Mouse (Mus musculus) thymus, postnatal 0 days (tissue): ENCODE measurements around the gene Scn3b. TPM values are rescaled to one million over a fixed set of nuclear protein-coding genes. Genes with fewer than 3 reads are reported as not detected.

ENCODE experiments used
- DNase-seq: peaks from one replicate; pipeline ENCODE4 v3.0.0-alpha.2; 2015; ENCODE audit warnings: low spot score
- polyA plus RNA-seq: library from polyadenylated mRNA; unstranded; fragments of >200 nt; fragmentation: Nextera tagmentation; extraction: Ambion mirVana; gene quantifications from 2 replicates; pipeline ENCODE4 v1.2.1, GENCODE M21; 2015

Scn3b gene
- polyA plus RNA-seq, 1 experiment from 2014 or later, result 0.83 TPM

DNA sequence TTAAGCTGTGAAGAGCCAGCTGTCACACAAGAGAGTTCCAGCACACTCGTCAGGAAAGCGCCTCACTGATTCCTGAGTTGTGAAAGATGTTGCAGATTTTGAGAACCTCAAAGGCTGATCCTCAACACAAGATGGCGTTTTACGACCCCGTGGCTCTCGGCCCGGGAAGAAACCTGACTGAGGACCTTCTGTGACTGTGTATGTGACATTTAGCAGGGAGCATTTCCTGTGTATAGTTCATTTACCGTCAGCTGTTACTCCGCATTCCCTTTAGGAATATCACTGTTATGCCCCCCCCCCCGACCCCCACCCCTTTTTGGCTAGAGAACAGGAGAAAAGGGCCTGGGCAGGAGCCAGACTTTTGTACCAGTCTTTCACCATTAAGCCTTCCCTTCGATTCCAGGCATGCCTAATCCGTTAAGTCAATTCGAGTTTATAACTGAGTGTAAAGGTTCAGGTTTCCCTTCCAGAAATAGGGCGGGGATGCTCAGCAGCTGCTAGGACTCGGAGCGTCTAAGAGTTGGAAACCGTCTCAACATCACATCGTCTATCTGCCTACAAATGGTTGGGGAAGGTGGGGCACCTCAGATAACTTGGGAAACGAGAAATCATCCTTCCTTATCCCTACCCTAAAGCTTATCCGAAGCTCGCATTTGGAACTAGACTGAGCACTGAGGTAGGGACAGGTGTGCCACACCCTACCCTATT is 823 bp upstream of the Scn3b start:
- no peak for DNase-seq

DNA sequence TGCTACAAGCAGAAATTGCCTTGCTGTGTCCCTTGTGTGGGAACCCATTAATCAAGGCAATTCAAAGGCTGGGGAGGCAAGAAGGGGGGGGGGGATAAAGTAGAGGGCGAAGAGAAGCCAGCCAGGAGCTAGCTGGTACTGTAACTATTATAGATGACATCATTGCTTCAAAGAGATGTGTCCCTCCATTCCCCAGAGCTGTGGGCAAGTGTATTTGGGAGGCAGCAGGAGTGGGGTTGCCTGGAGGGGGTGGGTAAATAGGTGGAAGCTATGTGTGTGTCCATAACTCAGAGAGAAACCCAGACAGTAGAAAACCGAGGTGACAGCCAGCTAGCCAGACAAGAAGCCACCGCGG is 292 bp upstream of the Scn3b start:
- no peak for DNase-seq

DNA sequence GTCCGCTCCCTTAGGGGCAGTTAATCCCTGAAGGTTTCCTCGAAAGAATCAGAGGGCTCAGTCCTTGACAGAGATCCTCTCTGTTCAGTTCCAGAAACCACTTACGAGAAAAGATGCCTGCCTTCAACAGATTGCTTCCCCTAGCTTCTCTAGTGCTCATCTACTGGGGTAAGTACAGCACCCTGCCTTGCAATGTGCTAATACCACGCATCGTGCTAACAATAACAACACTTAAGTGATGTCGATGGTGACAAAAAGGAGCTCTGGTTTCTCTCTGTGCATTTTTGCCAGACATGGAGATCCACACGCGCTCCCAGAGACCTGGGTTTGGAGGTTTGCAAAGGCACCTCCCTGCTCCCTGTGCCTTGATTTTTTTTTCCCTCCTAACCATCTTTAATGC is 863 bp downstream of the Scn3b start:
- no peak for DNase-seq

DNA sequence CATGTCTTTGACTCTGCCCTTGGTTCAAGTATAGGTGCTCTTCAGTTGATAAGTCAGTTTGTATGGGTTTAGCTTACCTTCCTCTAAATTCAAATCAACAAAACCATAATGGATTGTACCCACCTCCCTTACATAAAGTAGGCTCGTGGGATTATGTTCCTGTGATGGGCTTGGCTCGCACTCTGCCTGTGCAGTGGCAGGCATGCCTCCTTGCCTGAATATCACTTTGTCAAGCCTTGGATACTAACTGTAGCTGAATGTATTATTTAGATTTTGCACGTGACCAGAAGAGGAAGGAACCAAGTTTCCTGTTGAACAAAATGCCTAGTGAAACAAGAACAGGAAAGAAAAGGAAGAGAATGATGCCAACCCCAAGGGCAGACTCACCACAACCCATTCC is 2.1 kb downstream of the Scn3b start:
- DNase-seq, result no peak

DNA sequence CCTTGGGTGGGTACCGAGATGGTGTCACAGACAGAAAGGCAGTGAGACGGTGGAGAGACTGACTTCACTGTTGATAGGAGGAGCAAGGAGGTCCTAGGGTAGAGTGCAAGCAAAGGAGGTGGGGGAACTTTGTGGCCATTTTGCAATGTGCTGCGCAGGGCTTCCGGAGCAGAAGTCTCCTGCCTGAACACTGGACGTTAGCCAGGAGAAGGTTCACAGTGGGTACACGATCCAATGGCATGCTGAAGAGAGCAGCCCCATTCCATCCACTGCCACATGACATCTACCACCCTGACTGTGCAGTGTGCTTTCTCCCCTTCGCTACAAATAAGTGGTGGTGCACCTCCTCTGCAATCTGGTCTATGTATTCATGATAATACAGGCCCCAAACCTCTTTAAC is 3.8 kb downstream of the Scn3b start:
- no peak for DNase-seq

DNA sequence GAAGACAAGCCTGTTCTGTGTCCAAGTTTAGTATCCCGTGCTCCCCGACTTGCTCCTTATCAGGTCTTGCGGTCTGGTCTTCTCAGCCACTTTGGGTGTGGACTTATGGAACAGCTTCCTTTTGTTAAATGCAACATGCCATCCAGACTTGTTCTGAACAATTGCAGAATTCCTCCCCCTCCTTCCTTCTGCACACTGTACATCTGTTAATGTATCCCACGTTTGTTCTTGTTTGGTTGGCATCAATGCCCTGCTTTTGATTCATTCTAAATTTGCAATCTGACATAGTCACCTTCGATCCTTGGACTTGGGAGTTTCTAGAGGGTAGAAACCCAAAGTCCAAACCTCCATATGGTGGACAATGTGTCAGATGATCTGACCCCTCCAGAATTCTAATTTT is 6.9 kb downstream of the Scn3b start:
- DNase-seq, result no peak

DNA sequence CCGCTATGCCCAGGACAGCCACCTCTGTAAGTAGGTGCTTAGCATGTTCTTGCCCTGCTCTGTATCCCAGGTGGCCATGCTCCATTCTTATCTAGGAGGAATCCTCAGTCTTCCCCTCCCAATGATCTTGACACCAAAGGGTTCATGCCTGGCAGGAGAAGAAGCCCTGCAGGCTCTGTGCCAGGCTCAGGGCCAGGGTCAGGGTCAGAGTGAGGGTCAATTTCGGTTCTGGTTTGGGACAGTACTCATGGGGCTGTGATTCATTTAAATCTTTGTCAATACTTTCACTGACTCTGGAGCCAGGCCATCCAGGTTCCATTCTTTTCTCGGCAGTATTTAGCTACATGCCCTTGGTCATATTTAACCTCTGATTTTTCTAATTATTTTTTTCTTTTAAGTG is 8.7 kb downstream of the Scn3b start:
- no peak for DNase-seq

DNA sequence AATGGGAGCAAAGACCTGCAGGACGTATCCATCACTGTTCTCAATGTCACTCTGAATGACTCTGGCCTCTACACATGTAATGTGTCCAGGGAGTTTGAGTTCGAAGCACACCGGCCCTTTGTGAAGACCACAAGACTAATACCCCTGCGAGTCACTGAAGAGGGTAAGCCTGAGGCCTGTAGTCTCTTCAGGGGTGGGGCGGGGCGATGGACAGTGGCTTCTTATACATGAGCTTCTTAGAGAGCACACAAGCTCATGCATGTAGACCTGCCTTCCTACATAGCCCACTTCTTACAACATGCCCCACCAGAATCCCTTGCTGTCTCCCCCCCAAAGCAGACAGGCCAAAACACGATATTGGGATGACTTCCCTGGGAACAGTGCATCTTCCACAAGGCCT is 10.4 kb downstream of the Scn3b start:
- DNase-seq, result no peak

DNA sequence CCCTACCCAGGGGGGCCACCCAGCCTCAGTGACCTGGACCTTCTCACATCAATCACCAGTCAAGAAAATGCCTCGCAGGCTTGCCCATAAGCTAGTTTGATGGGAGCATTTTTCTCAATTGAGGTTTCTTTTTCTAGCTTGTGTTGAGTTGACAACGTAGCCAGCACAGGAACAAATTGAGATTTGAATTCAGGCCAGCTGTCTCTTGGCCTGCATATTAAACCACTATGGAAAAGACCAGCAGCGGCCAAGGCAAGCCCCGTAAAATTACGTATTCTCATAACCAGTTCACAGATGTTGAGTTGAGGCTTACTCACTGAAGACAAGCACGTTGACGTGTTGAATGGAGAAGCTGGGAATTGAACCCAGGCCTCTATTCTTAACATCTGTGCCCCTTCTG is 14.0 kb downstream of the Scn3b start:
- no peak for DNase-seq

DNA sequence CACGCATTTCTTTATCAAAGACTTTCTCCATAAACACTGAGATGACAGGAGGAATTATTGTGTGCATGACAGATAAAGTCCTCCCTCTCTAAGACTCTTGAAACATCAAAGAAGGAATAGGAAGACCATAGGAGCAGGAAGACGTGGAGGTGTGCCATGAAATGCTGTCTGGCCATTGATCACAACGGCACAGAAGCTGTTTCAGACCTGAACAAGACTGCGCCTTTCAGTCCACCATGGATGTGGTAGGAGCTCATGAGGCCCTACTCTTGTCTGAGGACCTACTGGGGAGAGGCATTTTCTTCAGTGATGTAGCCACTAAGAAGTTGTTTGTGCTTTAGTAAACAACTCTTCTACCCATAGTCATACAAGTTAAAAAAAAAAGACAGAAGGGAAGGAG is 23.5 kb downstream of the Scn3b start:
- no peak for DNase-seq

DNA sequence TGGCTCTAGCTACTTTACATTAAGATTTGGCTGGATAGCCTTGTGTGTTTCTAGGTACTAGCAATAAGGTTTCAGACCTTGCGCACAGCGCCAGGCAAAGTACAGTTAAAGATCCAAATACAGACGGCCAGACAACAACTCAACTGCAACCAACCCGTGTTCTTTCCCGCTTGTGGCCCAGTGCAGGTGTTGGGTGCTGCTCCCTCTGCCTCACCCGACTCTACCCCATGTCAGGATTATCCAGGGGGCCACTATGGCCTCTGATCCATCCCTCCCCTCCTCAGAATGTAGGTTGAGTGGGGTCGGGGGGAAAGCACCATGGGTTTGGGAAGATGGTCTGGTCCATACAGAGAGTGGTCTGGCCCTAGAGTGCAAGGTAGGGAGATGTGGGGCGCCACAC is 24.3 kb downstream of the Scn3b start:
- DNase-seq, result no peak

DNA sequence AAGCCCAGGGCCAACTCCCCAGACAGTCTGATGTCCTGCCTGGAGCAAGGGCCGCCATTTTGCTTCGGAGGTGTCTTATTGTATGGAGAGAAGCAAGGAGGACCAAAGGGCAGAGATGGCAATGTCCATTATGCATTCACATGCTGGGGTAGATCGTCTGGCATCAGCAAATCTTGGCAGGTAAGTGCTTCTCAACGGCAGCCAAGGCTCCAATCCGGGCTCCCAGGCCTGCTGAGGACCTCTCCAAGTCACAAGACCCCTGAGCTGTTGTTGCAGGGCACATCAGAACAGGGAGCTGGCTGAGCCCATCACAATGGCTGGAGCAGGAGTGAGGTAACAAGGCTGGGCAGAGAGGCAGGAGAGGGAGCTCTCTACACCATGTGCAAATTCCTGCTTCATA is 24.7 kb downstream of the Scn3b start:
- DNase-seq, result no peak

DNA sequence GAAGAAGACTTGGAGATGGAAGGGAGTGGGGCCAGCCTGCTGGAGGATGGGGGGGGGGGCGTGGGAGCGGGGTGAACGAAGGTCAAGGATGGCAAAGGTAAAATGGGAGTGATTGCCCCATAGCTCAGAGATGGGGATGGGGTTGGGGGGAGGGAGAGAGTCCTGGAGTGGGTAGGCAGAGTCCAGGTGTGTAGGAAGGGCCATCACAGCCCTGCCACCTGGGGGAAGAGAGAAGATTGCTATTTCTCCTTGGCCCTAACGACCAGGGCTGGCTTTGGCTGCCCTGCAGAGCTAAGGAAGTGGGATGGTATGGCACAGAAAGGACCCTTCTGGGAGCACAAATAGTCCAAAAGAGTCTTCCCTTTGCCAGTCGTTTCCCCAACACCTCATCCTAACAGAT is 25.2 kb downstream of the Scn3b start:
- no peak for DNase-seq

DNA sequence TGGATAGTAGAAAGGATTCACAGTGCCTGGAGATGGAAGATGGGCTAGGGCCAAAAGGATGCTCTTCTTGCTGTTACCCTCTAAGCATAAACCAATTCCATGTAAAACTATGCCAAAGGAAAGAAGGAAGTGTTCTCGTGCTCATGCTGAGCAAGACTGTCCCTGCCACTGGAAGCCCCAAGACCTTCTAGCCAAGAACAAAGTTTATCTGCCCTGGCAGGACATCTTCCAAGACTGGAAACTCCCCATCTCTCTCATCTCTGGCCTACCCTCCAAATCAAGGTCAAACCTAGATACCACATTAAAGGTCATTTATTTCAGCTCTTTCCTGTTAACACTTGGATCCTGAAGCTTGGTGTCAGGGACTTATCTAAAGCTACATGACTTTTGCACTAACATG is 25.8 kb downstream of the Scn3b start:
- DNase-seq, result no peak

DNA sequence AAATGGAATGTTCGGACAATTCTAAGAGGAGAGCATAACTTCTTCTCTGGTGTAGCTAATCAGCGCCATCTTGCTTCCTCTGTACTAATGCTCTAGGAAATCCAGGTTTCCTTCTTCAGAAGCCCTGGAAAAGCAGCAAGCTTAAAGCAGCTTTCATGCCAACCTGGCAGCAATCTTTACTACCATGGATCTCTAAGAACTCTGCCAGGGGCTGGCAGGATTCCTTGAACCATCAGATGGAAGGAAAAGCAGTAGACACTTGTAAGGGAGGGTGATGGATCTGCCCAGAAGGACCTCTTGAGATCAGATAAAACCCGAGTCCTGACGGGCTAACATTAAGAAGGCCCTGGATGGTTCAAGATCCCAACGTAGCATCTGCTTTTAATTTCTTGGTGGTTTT is 27.2 kb downstream of the Scn3b start:
- DNase-seq, result no peak

DNA sequence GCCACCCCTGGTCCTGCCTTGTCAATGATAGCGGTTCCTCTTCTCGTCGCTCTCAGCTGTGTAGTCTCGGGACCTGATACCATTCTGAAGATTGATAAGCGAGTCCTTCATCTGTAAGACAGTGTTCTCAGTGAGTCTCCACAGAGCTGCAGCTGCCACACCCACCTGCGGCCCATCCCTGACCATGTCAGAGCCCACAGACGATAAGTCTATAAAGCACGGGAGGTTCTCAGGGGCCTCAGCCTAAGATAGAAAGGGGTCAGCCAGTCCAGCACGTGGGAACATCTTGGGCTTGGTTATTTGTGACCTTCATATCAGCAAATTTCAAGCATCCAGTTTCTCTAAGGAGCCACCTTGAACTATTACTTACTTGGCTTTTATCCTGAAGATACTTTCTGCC is 29.0 kb downstream of the Scn3b start:
- DNase-seq, result no peak

DNA sequence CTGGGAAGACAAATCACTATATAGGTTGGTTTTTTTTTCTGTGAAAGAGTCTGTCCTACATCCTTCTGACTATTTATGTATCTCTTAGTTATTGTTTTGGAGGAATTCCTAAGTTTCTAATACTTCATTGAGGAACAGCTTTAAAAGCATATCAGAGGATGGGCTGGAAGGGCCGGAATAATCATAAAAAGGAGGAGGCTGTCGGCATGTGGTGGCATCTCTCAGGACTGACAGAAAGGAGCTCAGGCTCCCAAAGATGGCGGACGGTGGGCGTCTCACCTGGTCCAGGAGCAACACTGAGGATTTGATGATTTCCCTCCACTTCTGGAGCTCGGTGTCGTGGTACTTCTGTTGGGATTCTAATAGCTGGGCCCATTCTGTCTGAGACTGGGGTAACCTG is 30.3 kb downstream of the Scn3b start:
- no peak for DNase-seq

DNA sequence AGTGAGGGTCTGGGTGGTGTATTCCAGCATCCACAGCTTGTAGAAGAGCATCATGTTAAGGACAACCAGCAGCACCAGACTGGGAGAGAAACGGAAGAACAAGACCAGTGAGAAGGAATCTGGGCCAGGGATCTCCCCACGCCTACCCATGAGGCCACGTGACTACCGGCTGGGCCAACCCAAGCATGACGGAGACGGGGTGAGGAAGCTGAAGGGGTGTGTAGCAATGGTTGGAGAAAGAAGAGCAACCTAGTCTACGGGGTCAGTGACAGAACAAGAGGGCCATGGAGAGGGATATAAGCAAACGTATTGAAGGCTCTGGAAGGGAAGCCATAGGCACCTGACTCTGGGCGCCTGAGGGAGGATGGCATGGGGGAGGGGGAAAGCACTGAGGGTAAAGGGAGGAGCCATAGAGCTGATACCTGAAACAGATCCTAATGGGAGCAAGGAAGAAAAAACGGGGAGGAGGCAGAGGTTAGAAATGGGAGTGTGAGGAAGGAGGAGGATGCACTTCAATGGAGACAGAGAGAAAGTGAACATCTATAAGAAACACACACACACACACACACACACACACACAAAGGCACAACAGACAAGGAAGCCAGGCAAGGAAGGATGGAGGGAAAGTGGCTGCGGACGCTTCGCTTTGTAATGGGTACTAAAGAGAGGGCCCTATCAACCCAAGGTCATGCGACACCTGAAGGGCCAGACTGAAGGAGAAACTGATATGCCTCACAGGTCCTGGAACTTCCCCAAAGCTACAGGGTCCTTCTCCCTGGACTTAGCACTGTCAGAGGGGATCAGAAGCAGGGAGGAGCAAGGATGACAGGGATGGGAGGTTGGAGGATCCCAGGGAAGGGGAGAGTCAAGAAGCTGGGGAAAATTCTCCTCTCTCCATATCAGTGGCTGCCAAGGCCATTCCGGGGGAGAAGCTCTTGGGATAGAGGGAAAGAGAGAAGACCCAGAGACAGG is 31.3 kb downstream of the Scn3b start:
- DNase-seq, result no peak

DNA sequence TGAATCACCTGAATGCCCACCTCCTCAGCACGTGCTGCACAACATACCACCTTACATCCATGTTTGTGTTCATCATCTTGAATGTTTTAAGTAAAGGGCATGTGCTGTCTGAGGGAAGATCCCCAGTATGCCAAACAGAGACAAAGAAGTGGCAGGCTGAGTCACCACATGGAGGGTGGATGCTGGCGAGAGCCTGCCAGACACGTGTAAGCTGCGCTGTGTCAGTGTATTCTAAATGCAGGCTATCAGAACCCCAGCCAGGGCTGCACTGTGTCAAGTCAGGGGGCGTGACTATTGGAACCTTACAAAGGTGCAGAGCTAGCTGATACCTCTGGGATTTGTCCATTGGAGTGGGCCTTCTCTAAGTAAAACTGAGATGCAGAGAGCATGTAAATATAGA is 32.5 kb downstream of the Scn3b start:
- DNase-seq, result no peak

DNA sequence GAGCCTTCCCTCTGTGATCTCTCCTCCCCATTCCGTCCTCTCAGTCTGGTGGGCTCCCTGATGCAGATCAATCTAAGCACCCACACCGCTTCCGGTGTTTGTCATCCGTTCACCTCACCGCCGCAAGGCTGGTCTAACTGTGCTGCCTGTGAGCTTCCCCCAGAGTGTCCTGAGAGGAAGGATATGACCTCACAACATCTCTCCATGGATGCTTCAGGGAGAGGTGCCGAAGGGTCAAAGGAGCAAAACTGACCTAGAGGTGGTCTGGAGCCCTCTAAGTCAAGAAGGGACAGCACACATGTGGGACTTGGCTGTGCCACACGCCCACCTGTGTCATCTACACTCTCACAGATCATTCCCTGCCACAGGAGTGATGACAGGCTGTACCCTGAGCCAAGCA is 33.4 kb downstream of the Scn3b start:
- no peak for DNase-seq

DNA sequence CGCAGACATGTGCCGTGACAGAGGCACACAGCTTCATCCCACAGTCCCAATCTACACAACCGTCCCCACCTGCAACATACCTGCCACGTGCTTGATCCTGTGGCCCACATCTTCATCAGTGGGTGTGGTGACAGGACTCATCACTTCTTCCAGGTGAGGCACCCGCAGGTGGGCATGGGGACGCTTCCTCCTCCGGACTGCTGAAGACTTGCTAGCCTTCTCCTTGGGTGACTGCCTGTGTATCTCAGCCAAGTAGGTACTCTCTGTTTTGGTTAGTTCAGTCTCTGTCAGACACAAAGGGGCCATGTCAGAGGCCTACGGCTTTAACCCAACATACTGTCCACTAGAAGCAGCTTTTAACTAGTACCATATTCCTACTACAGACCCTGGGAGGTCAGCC is 35.2 kb downstream of the Scn3b start:
- no peak for DNase-seq

DNA sequence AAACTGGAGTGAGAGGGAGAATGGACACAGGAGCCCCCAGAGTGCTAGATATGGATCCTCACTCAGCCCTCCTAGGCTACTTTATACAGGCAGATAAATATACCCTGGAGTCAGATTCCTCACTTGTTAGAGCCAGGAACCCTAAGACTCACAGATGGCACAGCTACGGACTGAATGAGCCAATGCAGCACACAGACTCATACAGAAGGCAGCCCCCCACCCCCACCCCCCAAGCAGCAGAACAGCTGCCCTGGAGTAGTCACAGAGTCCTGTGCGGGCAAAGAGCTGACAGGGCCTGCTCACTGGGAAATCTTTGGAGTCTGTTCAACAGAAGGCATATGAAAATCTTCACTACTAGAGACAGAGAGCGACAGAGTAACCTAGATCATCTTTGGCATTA is 38.3 kb downstream of the Scn3b start:
- DNase-seq, result no peak

DNA sequence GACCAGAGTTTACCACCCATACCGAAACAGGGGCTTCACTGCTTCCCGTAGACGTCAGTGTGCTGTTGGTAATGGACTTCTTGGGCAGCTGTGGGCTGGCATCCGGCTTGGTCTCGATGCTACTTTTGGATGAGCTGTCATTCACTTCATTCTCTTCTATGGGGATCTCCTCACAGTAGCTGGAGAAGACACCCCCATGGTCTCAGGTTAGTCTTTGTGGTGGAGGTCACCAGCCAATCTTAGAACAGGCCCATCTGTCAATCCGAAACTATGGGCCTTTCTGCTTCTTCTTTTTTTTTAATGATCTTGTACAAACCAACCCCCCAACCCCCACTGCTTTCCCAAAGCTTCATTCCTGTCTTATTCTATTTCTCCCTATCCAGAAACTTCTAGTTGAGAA is 40.9 kb downstream of the Scn3b start:
- DNase-seq, result no peak
